Mouse (Mus musculus): ENCODE data around the gene Mfsd12.

Gene Mfsd12

DNA sequence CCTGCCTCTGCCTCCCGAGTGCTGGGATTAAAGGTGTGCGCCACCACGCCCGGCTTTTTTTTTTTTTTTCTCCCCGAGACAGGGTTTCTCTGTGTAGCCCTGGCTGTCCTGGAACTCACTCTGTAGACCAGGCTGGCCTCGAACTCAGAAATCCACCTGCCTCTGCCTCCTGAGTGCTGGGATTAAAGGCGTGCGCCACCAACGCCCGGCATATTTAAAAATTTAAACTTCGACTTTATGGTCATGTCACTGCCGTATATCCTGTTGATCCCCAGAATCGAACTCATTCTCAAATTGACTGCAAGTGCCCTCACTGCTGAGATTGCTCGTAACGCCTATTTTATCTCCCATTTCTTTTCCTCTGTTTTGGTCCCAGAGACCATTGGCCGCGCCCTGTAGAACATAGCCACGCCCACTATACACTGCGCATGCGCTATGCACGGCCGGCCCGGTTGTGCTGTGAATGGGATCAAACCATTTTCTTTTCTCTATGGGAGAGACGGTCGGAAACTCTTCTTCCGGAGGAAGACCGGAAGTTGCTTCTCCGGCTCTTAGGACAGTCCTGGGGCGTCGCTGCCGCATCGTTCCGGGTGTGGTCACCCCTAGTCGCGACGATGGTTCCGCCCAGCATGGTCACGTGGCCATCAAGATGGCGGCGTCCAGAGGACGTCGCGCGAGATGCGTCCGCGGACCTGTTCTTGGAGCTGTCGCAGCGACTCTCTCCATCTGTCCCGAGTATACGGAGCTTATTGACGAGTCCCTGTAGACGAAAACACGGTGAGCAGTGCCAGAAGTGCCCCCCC, 26.7 kb downstream of the Mfsd12 start, which contains the start of the genes Dohh and Gm48551:
TSS of gene Dohh (plus strand) at position 627 of the 803 bp plus-strand sequence.
TSS of gene Gm48551 (plus strand) at position 665 of the 803 bp plus-strand sequence.
- peak; percentile 99 for DNase-seq

DNA sequence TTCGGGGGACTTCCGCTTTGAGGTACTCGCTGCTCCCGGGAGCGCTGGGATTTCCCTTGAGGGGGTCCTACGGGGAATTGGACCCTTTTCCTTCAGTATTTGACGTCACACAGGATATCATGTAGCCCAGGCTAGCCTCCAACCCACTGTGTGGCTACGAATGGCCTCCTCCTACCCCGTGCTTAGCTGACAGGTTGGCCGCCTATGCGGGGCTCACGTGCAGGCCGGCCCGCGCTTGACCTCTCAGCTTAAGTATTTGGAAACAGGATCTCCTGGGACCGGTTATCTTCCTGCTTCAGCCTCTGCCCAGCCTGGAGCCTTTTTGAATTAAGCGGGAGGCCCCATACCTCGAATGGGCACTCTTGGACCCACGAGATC, 27.3 kb downstream of the Mfsd12 start:
- DNase-seq: no peak

DNA sequence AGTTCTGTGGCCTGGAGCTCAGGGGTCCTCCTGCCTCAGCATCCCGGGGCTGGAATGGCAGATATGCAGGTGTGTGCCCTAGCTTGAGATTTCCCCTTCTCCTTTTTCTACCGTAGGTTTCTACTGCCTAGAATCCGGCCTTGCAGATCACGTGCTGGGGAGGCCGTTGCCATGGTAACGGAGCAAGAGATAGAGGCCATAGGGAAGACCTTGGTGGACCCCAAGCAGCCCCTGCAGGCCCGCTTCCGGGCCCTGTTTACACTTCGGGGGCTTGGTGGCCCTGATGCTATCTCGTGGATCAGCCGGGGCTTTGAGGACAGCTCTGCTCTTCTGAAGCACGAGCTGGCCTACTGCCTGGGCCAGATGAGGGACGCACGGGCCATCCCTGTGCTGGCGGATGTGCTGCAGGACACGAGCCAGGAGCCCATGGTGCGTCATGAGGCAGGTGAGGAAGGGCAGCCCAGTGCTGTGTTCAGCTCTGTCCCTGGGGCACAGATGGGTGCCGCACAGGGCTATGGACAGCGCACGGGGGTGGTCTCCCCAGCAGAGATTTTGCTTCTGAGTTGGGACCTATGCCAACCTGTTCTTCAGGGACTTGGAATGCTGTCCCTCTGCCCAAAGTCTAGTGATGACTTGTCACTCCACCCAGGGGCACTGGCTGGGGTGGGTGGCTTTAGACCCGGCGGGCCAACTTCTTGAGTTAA, 28.5 kb downstream of the Mfsd12 start:
- DNase-seq: no peak

DNA sequence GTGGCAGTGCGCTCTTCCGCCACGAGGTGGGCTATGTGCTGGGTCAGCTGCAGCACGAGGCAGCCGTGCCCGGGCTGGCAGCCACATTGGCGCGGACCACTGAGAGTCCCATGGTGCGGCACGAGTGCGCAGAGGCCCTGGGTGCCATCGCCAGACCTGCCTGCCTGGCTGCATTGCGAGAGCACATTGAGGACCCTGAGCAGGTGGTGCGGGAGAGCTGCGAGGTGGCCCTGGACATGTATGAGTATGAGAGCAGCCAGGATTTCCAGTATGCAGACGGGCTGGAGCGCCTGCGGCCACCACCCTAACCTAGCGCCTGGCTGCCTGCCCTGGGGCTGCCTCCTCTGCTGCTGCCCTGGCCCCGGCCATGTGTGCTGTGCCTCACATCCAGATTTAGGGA, 30.4 kb downstream of the Mfsd12 start:
- DNase-seq: no peak

DNA sequence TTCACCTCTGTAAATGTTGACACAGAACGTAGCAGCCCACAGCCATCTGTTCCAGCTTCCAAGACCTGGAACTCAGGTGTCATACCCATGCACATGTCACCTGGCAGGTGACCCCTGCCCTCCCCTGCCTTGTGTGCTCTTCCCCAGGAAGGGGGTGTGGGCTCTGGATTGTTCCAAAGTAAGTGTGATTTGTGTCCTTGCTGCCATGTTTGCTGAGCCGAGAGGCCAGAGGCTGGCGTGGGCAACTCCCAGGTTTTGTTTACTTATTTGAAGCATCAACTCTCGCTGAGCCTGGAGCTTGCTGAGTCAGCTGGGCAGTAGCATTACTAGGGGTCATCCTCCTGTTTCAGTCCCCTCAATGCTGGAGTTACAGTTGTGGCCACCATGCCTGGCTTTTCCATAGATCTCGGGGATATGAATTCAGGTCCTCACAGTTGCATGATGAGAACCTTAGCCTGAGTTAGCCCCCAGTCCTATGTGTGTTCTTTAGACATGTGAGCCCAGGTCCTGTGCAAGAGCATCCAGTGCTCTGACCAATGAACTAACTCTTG, 31.3 kb downstream of the Mfsd12 start, which contains the start of gene Gm48552:
TSS of gene Gm48552 (plus strand) at position 501 of the 551 bp plus-strand sequence.
- no peak for DNase-seq

DNA sequence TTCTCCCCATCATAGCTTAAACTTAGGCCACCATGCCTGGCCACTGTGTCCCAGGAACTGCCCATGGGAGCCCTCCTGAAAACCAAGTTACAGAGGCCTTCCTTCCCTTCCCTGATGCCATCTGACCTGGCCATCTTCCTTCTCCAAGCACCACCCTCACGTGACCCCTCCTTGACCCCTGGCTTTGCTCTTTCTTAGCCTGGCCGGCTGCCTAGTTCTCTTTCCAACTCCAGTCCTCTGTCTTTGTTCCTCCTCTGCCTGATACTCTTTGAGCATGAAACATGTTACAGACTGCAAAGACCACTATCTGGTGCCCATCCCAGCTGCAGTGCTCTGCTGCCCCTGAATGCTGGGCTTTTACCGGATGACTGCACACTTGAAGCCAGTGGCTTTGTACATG, 32.1 kb downstream of the Mfsd12 start:
- DNase-seq: no peak

DNA sequence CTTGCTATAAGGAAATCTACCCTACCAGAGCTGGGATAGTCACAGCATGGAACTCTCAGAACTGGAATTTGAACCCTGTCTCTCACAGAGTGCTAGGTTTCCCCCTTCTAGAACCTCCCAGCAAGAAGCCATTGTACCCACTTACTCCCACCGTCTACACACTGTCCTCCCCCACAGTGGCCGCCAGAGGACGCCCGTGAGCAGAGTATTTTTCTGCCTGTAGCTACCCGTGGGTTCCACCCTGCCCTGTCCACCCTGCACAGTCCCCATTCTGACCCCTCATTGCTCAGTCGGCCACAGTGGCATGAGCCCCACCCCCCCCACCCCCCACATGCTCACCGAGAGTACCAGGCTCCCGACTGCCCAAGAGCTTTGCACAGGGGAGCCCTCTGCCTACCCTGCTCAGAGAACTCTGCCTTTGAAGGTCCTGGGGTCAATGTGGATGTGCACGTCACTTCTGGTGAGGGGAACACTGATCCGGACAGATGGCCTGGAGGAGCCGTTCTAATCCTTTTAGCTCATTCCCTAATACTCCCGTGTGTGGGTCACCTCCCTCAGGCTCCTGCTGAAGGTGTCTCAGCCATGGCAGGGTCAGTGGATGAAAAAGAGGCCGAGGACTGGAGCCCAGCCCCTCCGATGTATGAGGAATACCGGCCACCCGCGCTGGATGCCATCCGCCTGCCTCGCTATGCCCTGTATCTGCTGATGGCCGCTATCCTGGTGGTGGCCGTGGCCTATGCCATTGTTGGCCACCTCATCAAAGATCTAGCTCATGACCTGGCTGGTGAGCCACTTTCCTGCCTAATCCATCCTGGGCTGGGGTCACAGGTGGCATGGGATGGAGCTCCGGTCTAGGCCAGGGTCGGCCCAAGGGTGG, 32.7 kb downstream of the Mfsd12 start:
- peak; percentile 74 for DNase-seq

DNA sequence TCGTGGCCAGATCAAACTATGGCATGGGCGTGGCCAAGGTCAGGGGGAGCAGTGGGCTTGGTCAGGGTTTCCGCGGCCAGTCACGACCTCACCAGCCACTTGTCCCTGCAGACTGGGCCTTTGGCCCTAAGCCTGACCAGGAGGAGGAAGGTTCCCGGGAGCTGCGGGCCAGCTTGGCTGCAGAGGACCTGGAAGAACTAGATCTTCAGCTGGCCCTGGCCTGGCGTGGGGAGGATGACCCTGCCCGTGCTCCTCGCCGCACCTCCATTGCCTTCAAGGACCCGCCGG, 33.3 kb downstream of the Mfsd12 start:
- DNase-seq: no peak

DNA sequence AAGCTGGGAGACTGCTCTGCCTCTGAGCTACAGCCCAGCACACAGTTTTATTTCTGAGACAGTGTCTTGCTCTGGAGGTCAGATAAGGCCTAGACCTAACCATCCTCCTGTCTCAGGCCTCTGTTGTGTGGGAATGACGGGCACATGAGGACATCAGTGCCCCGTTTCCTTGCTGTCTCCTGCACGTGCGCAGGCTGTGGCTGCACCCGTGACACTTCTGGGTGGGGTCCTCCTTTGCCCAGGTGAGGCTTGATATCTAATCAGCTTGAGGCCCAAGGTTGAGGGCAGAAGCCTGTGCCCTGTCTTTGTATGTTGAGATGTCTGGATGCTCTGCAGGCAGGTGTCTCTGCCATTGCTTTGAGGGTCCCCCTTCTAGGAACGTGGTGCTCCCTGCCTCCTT, 35.0 kb downstream of the Mfsd12 start:
- DNase-seq: no peak

DNA sequence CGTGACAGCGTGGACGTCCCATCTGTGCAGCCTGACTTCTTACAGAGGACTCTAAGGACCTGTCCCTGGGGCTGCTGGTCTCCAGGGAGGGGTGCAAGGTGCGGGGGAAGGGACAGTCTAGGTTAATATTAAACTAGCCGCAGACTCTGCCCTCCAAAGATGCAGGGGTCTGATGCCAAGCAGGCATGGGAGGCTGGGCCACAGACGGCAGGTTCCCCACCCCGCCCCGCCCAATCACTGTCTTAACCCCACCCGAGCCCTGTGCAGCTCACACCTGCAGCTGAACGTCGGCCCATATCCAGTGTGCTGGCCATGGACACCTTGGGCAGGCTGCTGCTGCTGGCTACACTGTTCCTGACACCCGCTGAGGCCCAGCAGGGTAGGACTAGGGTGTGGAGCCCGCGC, 35.5 kb downstream of the Mfsd12 start, which contains the start of gene Smim24:
TSS of gene Smim24 (plus strand) at position 271 of the 405 bp plus-strand sequence.
- no peak for DNase-seq

DNA sequence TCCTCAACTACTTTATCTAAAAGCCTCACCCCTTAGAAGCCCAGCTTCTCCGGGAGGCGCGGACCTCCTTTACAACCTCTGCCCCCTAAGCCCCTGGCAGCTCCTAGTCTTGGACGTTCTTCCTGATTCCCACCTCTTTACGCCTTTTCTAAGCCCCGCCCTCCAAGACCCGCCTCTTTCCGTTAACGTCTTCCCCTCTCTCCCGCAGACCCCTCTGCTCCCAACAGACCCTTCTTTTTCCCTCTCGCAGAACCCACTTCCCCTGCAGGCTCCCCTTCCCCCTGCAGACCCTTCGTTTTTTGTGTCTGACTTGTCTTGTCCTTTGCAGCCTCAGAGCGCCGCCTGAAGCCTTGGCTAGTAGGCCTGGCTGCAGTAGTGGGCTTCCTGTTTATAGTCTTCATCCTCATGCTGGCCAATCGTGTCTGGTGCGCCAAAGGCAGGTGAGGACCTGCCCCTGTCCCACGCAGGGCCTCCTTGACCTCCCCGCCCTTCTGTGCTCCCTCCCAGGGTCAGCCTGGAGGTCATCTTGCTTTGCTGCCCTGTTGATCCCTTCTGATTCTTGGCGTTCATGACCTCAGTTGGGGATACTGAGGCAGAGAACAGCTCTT, 36.3 kb downstream of the Mfsd12 start:
- no peak for DNase-seq

DNA sequence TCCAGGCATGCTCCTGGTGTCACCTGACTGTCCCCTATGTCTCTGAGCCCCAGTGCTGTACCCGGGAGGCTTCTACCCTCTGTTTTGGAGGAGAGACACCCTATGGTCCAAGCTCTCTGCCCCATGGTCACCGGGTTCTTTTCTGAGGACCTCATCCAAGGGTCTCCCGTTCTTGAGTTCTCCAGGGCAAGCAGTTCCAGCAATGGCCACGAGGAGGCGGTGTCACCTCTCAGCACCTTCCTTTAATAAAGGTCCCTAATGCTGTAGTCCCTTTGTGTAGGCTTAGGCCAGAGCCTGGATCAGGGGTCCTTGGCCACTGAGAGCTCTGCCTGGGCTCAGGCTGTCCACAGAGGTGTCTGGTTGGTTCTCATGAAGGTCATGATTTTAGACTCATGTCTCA, 37.8 kb downstream of the Mfsd12 start:
- peak; percentile 73 for DNase-seq

DNA sequence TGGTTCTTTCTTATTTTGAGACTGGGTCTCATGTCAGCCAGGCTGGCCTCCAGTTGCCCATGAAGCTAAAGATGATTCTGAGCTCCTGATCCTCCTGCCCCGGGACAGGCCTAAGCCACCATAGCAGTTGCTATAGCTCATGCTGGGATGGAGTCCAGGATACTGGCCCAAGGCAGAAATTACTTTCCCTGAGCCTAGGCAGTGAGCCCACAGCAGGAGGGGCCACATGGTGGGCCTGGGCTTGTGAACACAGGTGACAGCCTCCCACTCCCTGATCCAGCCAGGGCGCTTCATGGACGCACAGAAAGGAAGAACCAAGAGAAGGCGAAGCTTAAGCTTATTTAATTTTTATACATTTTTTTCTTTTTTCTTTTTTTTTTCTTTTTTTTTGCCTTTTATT, 38.6 kb downstream of the Mfsd12 start:
- no peak for DNase-seq

DNA sequence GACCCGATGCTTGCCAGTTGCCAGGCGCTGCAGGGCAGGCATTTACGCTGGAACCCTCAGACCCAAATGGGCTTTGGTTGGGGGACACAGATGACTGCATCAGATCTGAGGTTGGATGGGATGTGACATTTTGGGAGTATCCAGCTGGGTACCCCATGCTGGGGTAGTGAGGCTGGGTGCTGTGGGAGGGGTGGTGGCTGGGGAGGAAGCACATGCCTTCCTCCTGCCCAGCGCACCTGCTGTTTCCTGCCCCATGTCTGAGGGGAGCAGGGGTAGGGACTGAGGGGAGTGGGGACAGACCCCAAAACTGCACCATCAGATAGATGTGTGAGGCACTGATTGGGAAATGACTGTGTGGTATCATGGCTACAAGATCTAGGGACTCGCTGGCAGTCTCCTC, 39.5 kb downstream of the Mfsd12 start:
- DNase-seq: no peak

DNA sequence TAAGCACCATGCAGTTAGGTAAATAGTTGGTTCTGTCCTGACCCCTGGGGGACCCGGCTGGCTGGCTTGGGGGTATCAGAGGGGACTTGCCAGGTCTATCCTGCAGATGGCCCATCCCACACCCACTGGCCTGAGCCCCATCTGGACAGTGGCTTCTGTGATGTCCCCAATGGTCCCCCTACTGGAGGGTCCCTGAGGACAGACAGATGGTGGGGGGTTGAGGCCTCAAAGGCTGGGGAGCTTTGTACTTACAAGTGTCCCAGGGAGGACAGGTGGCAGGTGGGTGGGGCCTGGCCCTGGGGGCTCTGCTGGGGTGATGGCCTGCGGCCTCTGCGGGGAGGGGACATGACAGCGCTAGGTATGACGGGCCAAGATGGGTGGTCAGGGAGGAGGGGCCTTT, 42.0 kb downstream of the Mfsd12 start:
- DNase-seq: no peak

DNA sequence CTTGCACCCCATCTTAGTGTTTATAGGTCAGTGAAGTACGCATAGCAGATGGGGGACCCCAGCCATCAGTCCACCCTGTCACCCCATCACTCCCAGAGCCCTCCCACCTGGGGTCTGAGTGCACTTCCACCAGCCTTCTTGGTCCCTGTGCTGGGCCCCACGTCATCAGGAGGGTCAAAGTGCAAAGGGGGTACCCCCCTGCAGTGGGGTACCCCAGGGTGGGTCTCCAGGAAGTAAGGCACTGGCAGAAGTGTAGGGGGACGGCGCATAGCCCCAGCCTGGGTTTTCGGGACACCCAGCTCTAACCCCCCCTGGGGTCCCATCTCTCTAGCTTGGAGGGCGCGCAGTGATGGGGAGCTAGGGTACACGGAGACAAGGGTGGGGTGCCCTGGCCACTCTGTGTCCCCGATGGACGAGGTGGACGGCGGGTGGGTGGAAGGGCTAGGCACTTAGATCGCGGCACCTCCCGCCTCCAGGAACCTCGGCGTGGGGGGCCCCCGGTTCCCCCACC, 42.6 kb downstream of the Mfsd12 start:
- no peak for DNase-seq

DNA sequence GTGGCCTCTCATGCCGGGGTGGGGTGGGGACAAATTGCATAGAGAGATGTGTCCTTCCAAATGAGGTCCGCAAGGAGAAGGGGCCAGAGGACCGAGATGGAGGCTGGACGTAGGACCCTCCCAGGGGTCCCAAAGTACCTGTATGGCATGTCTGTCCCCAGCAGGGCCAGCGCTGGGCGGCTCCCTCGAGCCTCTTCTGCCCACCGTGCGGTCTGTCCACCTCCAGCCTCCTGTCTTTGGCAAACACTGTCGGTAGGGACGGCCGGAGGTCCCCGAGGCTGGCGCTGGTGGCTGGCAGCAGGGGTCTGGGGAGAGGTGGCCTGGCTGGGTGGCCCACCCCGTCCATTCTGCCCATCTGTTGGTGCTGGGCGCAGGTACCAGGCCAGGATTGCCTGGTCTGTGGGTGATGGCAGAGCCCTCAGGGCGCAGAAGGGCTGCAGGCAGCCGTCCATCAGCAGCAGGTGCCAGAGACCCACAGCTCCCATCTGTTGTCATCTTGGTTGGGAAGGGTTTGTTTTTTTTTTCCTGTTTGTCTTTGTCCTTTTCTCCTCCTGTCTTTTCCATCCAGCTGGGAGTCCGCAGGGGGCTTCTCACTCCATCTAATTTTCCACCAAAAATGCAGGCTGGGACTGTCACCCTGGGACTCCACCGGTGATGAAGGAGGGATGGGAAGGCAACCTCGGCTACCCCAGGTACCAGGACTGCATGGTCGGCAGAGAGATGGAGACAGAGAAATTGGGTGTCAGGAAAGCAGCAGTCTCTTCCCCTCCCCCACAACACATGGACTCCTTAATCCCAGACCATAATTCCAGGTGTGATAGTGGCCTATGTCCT, 43.3 kb downstream of the Mfsd12 start:
- peak; percentile 88 for DNase-seq

DNA sequence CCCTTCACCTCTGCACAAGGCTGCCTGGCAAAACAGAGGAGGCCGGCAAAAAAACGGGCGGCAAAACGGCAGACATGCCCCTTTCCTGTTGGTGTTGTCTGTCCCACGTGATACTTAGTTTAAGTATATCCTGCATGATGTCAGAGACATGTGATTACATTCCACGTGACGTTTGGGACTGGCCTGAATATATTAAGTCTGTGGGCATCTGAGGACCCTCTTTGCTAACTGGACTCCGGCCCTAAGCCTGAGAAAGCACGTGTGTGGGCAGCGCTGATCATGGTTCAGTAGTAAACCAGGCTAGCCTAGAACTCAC, 43.9 kb downstream of the Mfsd12 start:
- no peak for DNase-seq

DNA sequence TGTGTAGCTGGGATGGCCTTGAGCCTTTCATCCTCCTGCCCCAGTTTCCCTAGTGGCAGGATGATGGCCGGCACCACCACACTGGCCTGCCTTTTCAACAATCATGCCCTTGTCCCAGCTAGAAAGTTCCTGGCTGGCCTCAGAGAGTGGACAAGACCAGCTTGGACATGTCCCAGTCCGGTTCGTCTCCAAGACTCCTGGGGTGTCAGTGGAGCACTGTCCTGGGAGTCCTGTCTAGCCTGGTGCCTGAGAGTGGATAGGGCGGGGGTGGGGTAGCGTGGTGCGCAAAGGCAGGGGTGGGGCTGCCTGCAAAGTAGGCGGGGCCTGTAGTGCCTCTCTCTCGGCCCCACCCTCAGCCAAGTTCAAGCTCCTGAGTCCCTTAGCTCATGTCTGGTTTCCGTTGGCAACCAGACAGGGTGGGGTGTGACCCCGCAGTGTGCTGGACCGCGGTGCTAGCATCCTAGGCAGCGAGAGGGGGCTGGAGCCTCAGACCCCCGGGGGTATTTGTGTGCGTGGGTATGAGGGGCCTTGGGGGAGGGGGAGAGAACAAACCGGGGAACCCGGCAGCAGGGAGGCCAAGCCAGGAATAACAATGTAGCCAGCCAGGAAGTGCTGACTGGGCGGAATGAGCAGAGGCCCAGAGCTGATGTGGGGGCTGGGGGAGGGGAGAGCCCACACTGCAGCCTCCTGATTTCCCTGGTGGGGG, 44.4 kb downstream of the Mfsd12 start:
- peak; percentile 61 for DNase-seq

DNA sequence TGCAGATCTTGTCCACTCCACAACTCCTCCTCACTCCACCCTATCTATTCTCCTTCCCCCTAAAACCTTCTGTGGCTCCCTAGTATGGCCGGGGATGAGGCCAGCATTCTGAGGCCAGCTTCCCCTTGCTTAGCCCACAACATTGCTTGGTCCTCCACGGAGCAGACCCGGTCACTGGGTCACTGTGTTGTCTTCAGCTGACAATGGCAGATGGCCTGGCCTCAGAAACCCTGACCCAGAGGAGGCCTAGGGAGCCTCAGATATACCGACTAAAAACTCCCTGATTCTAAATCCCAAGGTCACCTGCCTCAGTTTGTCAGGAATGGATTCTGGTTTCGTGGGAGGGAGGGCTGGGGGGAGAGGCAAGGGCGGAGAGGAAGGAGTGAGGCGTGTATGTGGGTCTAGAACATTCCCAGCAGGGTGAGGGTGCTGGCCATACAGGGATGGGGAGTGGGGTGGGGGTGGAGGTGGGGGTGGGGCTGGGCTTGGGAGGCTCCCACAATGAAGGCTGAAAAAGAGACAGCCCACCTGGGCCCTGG, 45.0 kb downstream of the Mfsd12 start:
- peak; percentile 43 for DNase-seq

DNA sequence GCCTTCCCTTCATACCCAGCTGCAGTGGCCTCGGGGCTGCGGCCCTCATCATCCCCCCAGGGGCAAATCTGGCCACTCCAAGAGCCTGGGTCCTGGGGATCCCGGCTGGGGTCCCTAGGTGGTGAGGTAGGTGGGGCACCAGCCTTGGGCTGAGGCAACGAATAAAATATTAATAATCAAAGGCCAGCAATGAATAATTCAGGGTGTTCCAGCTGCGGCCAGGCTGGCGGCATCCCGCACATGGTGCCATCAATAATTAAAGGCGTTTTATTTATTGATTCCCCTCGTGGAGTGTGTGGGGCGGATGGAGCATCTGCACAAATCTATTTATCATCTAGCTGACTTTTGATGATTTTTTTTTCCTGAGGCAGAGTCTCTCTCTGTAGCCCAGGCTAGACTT, 46.2 kb downstream of the Mfsd12 start:
- DNase-seq: peak; percentile 34

Measured in cerebellum, adult 11 months (tissue).